Mouse (Mus musculus) adrenal gland, postnatal 25 days (tissue): Measurements from ENCODE around the gene Spag16. TPM values are rescaled to one million over a fixed set of nuclear protein-coding genes. Genes with fewer than 3 reads are reported as not detected.

Experiments used
- DNase-seq: peaks from one replicate; pipeline ENCODE4 v3.0.0; 2021; ENCODE audit warnings: mixed read lengths
- total RNA-seq: library from RNA; stranded (reverse); gene quantifications from 2 replicates; pipeline ENCODE4 v1.2.3, GENCODE M21; 2021

The Spag16 gene
- total RNA-seq, 1 experiment from 2014 or later: not detected

DNA sequence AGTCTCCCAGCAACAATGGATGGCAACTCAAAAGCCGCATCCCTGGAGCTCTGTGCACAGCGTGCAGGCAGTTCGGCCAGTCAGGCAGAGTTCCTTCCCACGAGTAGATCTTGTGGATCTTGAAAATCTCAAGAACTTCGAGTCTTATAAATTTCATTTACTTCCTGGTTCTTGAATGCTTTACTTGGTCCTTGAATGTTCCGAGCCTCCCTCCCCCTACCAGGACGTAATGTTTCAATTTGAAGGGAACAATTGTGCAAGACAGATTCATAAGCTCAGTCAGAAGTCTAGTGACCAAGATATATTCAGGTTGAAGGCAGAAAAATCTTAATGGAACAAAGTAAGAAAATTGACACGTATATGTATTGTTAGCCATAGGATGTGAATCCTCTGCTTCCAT is 277.9 kb downstream of the Spag16 start:
- DNase-seq: no peak

DNA sequence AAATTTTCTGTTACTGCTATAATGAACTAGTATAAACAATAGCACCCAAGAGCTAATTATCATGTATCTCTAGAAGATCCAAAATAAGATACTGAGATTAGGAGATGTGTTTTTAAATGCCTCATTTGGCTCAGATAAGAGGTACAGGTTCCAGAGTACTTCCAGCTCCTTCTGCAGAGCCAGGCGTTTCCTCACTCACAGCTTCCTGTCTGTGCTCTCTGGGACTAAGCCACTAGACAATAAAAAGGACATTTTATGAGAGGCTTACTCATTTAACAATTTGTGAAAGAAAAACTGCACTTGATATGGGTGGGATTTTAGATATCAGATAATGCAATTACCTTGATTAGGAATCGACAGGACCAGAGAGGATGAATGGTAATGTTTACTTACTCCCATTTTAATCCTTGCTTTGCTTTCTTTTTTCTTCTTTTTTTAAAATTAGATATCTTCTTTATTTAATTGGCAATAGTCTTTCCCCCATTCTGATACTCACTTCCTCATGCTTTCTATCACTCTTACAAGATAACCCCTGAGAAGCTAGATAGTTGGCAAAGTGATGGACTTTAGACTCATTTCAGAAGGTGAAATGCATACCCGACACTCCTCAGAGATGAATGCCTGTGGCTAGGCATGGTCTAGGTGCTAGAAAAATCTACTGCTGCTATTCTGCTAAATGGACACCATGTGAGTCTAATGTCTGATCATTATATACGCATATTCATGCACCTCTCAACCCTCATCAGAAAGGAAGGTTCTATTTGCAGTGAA is 289.6 kb downstream of the Spag16 start:
- DNase-seq: no peak

DNA sequence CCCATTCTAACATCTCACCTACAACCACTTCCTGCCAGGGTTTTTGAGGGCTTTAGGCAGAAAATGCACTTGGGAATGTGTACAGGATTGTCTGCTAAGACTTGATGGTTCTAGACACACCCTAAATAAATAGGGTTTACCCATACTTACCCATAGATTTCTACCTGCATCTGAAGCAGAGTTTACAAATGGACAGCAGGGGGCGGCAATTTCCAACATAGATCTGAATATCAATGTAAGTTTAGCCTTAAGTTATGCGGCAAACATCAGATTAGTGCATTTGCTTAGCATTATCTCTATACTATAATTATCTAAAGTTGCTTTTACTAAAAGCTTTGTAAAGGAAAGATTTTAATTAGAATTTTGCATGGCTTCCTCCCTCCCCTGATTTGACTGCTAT is 301.3 kb downstream of the Spag16 start:
- DNase-seq: peak; percentile 17

DNA sequence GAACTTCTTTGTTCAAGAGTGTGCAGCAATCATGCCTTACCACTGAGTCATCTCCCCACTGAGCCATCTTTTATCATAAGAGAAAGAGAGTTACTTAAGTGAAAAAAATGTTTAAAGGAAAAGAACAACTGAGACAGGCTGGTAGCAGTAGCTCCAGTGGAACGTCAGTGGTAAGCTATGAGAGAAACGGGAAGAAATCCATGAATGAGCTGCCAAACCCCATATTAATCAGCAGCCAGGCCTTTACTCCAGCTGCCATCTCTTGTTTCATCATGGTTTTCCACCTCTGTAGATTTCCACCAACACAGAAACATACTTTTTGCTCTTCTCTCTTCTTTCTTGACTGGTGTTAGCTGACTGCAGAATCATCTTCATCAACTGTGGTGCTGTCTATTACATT is 308.8 kb downstream of the Spag16 start:
- no peak for DNase-seq

DNA sequence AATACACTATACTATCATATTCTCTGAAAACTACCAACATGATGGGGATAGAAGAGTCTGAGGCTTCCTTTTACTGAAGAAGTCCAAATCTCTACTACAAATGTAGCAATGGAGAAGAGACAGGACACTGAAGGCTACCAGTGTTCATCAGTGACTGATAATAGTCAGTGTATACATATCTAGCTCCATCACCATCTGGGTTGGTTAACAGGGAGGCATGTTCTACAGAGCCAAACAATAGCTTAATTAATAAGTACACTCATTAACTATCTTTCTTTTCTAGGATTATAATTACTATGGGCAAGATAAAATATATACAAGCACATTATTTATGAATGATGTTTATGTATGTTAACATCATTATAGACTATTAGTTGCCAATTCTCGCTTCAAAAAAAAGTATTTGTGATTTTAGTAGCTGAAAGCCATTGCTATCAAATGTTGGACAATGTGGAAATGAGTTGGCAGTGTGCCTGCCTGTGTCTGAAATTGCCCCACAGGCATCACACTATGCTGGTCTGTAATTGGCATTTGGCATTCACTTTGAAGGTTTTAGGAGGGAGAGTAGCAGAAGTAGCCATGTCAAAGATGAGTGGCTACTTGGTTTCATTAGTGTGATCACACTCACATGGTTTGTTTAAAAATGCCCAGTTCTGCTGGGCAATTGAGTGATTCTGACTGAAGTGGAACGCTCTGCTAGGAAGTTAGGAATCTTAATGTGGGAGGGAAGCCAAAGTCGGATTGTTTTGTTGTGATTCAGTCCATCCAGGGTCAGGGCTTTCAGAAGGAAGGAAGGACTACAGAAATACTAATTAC is 338.8 kb downstream of the Spag16 start:
- DNase-seq: peak; percentile 14

DNA sequence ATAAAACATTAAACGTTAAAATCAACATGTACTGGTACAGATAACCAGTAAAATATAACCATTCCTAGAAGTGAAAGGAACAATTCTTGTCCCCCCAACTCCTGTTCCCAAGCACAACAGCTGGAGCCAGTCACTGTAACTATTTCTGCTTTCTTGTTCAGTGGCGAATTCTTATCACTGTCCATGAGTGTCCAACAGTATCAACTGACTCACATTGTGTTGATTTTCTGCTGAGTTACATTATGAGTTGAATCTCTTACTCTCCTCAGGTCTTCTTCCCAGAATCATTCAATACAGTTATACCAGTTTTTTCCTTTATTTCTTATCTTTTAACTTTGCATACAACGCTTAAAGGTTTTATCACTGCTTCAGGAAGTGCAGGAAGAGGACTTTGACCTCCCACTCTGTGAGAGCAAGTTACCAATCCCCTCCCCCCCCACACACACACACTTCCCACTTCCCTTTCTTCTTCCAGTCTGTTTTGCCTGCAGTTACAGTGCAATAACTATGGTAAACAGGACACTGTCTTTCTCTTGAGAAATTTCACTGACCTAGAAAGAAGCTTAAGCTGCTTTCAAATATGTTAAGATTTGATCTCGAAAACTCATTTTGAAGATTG is 353.5 kb downstream of the Spag16 start:
- DNase-seq: no peak

DNA sequence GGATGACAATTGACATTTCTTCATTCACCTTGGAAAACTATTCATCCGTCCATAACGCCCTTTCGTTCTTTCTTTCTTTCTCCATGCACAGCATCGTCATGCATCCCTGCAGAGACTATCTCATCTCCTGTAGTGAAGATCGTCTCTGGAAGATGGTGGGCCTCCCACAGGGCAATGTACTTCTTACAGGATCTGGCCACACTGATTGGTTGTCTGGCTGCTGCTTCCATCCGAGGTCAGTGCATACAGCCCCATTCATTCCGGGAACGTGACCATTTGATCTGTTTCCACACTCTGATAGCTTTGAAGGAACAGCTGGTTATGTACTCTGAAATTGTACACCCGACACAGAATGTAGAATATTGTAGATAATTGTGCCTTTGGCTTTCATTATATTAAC is 438.0 kb downstream of the Spag16 start:
- DNase-seq: no peak

DNA sequence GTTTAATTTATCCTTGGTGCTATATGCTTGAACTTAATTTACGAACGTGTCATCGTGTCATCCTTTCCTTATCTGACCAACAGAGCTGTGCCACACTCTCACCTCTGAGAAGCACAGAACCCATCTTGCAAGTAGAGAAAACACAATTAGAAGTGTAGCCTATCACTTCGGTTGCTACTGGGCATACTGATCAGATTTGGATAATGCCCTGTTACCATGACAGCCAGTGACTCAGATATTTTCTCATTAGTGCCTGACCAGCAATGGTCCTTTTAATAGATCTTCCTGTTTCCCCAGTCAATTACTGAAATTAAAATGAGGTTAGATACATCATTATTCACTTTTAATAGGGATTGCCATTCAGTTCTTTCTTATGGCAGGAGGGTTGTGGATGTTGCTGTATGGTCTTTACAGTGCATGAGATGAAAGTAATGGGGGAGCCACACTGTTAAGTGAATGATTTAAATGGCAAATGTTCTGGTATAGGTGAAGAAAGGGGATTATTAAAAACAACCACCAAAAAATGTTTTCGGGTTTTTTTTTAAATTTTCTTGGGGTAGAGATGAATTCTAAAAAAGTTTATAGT is 439.2 kb downstream of the Spag16 start:
- DNase-seq: no peak

DNA sequence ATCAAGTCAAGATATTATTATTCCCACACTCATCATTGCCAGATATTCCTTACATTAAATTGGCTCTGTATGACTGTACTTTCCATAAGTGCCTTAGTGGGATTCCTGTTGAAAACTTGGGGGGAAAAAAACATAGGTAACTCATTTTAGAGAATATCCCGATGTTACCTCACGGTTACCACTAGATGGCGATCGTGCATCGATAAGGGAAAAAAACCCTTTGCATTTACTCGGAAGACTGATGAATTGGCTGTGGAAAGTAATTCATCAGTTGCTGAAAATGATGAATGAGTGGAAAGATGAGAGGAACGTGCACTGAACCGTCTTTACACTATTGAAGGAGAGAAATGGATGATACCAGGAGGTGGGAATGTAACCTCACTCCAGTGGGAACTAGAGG is 443.4 kb downstream of the Spag16 start:
- DNase-seq: no peak

DNA sequence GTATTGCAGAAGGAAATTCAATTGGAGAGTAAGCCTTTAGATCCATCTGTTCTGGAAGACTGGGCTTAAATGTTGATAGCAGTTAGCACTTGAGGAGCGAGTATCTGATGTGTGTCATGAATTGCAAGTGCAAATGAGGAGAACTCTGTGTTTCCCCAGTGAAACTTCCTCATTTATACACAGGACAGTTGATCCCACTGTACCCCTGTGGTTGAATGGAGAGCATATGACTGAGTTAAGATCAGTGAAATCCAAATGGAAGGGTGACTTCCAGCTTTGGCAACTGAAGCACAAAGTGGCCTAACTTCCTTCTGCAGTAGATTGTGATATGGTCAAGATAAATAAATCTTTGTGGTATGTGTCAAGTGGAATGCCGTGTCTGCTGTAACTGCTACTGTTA is 446.0 kb downstream of the Spag16 start:
- no peak for DNase-seq

DNA sequence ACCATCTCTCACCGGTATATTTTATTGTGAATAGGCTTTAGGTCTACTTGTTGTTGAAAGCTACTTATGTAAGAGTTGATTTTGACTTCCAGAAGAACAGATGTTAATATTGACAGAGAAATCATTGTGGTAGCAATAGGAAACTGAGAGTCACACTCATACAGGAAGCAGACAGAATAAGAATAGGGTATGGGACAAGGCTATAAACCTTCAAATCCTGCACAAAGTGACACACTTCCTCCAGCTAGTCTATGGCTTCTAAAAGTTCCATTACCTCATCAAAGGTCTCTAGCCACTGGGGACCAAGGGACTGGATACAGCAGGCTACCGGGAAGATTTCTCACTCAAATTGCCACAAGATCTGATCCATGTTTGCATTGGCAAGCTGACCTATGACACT is 452.5 kb downstream of the Spag16 start:
- DNase-seq: no peak

DNA sequence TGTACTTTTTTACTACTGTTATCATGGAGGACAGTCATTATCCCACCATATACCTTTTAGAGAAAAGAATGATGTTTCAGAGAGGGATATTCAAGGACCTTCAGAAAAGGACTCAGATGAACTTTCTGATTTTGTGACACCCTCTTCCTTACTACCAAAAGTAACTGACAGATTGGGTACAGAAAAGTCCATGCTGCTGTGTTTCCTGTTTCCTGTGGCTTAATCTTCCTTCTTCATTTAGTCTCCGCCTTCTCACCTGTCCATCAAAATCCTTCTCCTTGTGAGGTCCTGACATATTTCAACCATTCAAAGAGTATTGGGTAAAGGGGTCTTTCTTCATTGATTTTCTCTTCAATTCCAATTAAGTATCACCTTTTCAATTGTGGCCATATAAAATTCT is 456.6 kb downstream of the Spag16 start:
- no peak for DNase-seq

DNA sequence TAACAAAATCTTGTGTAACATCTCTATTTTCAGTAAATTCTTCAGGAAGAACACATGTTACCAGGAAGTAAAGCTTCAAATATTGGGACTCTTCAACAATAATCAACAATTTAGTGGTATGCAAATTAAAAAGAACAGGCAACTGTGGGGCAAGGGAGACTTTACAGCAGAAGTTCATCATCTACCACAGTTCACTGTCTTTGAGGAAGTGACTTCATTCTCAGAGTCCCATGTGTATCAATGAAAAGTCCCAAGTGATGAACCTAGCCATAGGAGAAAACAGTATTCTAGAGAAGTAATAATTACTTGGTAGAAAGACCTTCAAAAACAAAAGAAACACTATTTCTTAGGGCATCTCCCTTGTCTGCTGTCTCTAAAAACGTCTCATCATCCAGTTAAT is 457.4 kb downstream of the Spag16 start:
- no peak for DNase-seq

DNA sequence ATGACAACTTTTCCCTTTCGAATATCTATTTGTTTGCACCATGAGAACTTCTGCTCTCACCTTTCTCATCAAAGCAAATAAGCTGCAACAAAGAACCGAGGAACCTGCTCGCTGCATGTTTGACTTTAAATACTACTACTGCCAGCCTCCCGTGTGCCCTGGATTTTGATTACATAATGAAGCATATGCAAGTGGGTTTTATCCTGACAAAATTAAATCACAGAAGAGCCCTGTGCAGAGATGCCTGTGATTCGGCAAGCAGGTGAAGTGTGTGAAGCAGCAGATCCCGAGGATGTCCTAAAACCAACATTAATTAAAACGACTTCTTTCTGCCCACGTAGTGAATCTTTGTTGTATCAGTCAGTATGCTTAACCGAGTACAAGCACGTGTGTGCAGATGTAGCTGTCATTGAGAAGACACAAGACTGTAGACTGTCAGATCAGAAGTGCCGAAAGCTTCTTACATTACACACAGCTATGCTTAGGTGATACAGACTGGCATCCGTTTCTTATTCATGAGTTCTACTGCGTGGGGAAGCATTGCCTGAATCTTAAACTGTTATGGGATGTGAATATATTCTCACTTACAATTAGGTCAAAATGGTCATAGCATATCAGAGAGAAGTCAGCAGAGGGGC is 489.5 kb downstream of the Spag16 start:
- no peak for DNase-seq

DNA sequence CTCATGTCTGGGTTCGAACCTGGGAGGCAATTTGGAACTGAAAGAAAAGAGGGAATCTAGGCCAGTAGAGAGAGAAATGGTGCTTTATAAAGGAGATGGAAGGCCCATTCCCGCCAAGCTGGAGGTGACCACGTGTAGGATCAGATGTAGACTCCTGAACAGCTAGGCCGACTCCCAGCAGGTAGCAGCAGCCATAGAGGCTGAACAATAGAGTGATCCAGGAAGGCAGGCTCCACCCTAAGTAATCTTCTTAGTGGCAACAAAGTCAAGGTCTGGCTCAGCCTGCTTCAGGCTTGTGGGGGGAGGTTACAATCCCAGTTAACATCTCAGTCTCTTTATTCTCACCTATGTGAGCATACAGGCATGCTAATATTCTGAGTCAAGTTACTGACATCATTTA is 494.2 kb downstream of the Spag16 start:
- DNase-seq: no peak

DNA sequence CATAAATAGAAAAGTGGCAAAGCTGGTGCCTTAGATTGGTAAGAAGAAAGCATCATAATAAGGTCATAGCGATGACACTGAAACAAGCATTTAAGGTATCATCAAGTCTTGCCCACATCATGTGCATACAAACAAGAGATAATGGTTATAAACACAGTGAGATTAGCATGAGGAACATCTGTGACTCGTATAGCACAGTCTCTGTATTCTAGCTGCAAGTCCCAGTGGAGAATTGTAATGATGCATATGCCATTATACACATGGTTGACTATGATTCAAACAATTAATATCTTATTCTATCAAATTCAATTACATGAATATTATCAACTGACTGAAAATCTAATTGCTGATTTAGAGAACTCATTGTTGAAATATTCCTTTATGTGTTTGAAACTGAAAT is 519.4 kb downstream of the Spag16 start:
- no peak for DNase-seq

DNA sequence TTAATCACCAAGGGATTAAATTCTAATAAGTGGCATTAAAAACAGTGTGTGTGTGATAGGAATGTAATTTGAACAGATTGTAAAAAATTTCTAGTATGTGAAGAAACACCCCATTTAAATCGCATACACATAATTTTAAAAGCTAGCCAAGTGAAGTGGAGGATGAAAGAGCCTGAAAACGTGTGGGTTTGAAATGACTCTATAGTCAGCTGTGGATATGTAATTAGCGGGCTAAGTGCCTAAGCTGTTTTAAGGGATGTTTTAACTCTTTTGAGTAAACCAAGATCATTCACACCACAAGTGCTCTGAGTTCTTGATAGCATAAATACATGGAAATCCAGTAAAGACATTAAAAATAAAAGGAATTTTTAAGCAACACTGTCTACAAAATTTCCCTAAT is 524.6 kb downstream of the Spag16 start:
- no peak for DNase-seq

DNA sequence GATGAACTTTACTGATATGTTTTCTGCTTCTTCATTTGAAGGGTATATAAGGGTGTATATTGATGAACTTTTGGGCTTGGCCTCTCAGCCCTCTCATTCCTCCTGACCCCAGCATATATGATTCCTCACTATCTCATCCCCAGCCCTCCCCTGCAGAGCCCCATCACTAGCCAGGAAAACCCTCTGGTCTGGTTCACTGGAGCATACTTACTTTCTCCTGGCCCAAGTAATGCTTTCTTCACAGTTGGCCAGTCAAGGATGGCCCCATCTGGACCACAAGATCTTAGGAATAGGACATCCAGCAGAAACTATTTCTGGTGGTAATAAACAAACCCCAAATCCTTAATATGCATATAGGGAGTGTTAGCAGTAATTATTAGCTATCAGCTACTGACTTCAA is 527.2 kb downstream of the Spag16 start:
- DNase-seq: no peak

DNA sequence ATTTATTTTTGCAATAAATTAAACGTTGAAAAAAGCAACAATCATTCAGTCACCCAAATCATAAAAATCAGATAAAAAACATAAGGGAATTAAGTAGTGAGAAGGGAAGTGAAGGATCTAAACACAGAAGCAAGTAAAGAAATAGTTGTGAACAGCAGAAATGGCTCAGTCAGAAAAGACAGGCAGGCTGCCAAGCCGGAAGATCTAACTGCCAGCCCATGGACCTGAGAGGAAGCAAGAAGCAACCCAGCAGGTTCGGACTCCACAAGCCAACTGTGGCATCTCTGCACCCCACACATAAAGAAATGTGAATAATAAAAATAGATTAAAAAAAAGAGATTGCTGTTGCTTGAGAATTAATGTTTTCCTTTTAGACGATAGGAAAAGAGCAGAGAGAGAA is 545.0 kb downstream of the Spag16 start:
- DNase-seq: no peak

DNA sequence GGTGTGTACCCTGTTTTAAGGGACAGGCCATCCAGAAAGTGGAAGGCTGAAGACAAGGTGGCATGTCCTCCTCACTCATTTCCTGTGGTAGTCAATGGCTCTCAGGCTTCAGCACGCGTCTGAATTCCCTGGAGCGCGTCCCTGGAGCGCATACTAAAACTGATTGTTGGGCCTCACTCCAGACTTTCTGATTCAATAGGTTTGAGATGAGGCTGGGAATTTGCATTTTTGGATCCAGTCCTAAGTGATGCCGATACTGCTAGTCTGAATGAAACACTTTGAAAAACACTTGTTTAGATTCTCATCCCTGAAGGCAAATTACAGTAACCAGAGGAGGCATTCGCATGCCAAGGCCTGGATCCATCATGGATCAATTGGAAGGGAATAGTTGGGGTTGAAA is 553.3 kb downstream of the Spag16 start:
- no peak for DNase-seq

DNA sequence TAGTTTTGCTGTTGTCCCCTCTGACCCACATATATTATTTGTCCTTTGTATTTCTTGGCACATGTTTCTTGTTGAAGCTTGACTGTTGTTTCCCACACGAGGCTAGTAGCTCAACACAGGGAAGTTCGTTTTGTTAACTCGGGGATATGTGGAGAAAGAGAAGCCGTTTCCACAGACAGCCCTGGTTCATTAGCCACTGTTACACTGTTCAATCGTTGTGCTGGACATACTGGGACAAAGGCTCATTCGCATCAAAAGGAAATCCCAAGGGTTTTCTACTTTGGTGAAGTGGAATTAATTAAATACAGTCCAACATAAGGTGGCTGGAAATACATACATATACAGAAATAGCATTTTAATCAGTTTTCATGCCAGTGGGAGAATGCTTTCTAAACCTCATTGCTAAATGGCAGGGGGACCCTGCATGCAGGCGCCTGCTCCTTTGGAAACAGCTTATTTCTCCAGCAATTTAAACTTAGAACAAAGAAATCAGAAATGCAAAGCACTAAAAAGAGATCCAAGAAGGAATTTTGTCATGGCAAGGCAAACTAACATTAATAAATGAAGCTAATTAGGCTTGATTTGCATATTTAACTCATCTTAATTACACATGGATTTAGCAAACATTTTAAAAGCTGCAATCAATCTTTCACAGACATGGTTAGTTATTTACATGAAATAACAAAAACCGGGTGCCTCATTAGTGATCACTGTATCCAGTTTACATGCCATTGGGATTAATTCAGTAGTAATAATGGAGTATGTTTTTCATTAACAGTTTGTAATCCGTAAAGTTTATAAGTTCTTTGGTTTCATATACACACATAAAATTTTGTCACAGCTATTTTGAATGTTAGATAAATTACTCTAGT is 615.7 kb downstream of the Spag16 start:
- DNase-seq: no peak

DNA sequence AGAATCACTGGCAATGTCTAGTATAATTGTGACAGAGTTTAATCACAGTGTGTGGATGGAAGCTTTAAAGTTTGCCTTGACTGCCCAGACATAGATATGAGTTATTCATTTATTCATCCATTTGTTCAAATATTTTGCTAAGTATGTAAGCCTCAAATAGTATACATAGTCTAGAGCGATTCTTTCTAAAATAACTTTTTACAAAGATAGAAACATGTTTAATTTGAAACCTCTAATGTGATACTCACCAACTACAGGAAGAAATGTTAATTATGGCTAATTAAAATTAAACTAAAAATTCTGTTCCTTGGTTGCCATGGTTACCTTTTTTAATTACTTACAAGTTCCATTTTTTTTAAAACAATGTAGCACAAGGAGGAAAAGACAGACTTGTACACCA is 653.1 kb downstream of the Spag16 start:
- DNase-seq: no peak
